Mouse (Mus musculus) megakaryocyte-erythroid progenitor cell, adult 5 weeks (primary cell): ENCODE measurements around the gene Zfp286. TPM values are rescaled to one million over a fixed set of nuclear protein-coding genes. Genes with fewer than 3 reads are reported as not detected.

ENCODE experiments used
- polyA plus RNA-seq: library from polyadenylated mRNA; stranded (reverse); fragments of >175 nt; gene quantifications from 2 replicates; pipeline ENCODE4 v1.2.3, GENCODE M21; 2012

The Zfp286 gene
- 1.3 and 1.8 TPM in 2 replicates for polyA plus RNA-seq

GRCm38 (mm10) chr11:62788935-62789616 lies at the start of gene Zfp286:
TSS of gene Zfp286 (minus strand) at chr11:62789462.

GRCm38 (mm10) chr11:62820059-62820541 lies 30.8 kb upstream of the Zfp286 start, which contains the start of gene Trim16:
TSS of gene Trim16 (plus strand) at chr11:62820231.

GRCm38 (mm10) chr11:62752780-62753179 lies 36.5 kb downstream of the Zfp286 start, which contains the start of gene Gm10428:
TSS of gene Gm10428 (plus strand) at chr11:62753100.

GRCm38 (mm10) chr11:62731311-62732021 lies 57.8 kb downstream of the Zfp286 start, which contains the start of gene Zfp287:
TSS of gene Zfp287 (minus strand) at chr11:62731905.

Other genes starting within 250 kb of the Zfp286 start
- gene Ubb, start 238.3 kb downstream of the Zfp286 start, polyA plus RNA-seq = 2,889 and 3,198 TPM in 2 replicates
- gene Trpv2, start 215.0 kb downstream of the Zfp286 start, polyA plus RNA-seq = 9.3 and 9.9 TPM in 2 replicates
- 7.4 and 8.9 TPM in 2 replicates for gene Lrrc75a, start 140.9 kb downstream of the Zfp286 start, polyA plus RNA-seq
- 38.2 and 44.7 TPM in 2 replicates for gene Mmgt2, start 140.8 kb downstream of the Zfp286 start, polyA plus RNA-seq
- 0.15 and 0.19 TPM in 2 replicates for gene Zfp287, start 57.6 kb downstream of the Zfp286 start, polyA plus RNA-seq
- gene Gm10428, start 36.4 kb downstream of the Zfp286 start, polyA plus RNA-seq = not detected in 2 replicates
- 34.9 and 35.6 TPM in 2 replicates for gene Trim16, start 30.8 kb upstream of the Zfp286 start, polyA plus RNA-seq
- gene Fbxw10, start 57.6 kb upstream of the Zfp286 start, polyA plus RNA-seq = 0.16 TPM in 1 of 2 replicates, not detected in the other
- gene Tvp23b, start 90.0 kb upstream of the Zfp286 start, polyA plus RNA-seq = 3.6 and 5.0 TPM in 2 replicates
- not detected in 2 replicates for gene Cdrt4, start 161.7 kb upstream of the Zfp286 start, polyA plus RNA-seq